Mouse (Mus musculus) urinary bladder, postnatal 36 days (tissue): Measurements from ENCODE around the gene N4bp2l2.
A peak's percentile ranks its signal among the peaks of the same experiment; 100 is the strongest.
"Not testable (repeated sequence)": the region's sequence is repeated elsewhere in the genome, so short reads cannot be mapped to it uniquely, and the experiment has no call there.

ENCODE experiments used
- DNase-seq, 2 experiments: peaks; one replicate each; pipeline ENCODE4 v3.0.0; 2022; ENCODE audit warnings: low spot score in 2 of 2, mixed read lengths in 1 of 2

The N4bp2l2 gene

GRCm38 (mm10) chr5:150666133-150666739 is at the start of gene N4bp2l2:
TSS of gene N4bp2l2 (minus strand) at chr5:150666183.
- not testable (repeated sequence) for DNase-seq

DNA sequence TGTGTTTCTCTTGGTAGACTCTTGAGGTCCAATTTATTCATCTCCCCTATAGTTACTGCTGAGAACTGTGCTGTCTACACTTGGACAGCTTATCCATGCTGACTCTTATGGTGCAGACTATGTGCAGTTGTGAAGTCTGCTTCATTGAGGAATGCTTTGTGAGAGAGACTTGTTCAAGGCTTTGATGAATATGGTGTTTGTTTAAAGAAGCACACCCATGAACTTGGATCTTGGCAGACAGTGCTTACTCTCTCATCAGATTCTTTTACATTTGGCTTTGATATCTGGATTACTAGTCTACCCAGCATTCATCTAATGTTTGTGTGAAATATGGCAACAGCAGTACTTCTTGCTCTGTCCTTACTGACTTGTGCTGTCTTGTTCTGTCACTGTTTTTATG is 47.4 kb upstream of the N4bp2l2 start:
- no peak for DNase-seq

DNA sequence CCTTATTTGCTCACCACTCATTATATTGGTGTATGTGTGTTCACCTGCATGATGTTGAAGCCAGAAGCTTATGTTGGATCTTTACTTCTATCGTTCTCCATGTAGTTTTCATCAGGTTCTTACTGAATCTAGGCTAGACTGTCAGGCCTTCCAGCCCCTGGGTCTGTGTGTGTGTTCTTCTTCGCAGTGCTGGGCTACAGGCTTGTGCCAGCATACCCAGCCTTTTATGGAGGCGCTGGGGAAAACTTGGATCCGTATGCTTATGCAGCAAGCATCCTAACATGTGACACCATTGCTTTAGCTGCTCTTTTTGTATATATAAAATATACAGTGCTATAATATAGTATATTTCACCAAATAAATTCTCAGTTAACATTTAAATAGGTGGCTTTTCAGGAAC is 45.5 kb upstream of the N4bp2l2 start:
- DNase-seq = no peak

GRCm38 (mm10) chr5:150707181-150707580 is 41.2 kb upstream of the N4bp2l2 start:
- not testable (repeated sequence) for DNase-seq

DNA sequence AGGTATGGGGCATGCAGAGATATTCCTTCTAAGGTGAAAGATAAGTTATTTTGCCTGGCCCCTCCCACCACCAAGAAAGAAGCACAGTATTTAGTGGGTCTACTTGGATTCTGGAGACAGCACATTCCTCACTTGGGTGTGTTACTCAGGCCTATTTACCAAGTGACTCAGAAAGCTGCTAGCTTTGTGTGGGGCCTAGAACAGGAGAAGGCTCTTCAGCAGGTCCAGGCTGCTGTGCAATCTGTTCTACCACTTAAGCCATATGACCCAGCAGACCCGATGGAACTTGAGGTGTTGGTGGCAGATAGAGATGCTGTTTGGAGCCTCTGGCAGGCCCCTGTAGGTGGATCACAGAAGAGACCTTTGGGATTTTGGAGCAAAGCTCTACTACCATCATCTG is 40.7 kb upstream of the N4bp2l2 start:
- not testable (repeated sequence) for DNase-seq

GRCm38 (mm10) chr5:150702714-150703113 is 36.7 kb upstream of the N4bp2l2 start:
- DNase-seq = peak; percentile 15 to 24

DNA sequence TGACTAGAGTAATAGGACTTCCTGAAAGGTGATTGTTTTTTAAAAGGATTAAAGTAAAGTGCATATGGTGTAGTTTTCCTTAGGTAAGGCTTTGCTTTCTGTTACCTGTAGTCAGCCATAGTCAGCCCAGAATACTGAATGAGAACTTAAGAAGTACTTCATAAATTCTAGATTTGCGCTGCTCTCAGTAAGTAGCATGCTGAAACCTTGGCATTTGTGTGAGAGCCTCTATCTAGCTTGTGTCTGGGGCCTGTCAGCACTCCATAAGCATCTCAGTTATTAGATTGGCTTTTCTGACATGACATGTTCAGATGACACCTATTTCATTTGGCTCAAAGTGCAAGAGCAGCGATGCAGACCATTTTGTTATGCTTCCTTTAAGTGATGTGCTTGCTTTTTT is 27.3 kb upstream of the N4bp2l2 start:
- no peak for DNase-seq

- DNase-seq = no peak
Measured at GRCm38 (mm10) chr5:150690685-150691084, 24.7 kb upstream of the N4bp2l2 start.

DNA sequence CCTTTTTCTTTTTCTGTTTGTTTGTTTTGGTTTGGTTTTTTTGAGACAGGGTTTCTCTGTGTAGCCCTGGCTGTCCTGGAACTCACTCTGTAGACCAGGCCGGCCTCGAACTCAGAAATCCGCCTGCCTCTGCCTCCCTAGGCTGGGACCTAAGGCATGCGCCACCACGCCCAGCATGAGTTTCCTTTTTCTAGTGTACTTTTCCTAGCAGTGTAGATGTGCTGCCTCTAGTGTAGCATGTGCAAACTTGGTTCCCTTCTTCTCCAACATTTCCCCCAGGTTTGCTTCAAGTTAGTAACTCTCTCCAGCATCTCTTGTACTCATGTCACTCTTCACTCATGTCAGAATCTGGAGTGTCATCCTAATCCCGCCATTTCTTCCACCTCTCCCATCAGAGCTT is 16.9 kb upstream of the N4bp2l2 start:
- DNase-seq = not testable (repeated sequence)

DNA sequence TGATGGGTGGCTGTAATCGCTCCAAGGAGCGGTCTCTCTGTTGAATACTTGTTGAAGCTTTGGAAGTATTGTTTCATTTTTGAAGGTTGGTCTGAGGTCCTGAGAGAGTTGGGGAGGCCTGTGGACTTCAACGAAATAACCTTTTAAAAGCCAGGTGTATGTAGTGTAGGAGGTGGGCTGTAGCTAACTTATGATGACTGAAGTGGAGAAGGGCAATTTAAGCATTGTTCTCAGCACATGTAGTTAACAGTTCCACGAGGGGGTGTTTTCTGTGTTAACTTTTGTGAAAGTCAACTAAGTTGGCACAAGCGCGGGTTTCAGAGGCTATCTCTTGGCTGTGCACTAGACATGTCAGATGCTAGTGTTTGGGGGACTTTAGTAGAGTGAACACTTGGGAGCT is 8.9 kb upstream of the N4bp2l2 start:
- DNase-seq = no peak

GRCm38 (mm10) chr5:150673880-150674621 is 8.1 kb upstream of the N4bp2l2 start:
- peak in 1 of 2 experiments; percentile 5 for DNase-seq

GRCm38 (mm10) chr5:150673153-150673835 is 7.3 kb upstream of the N4bp2l2 start, which contains the start of gene Pds5b:
TSS of gene Pds5b (plus strand) at chr5:150673739.
- DNase-seq = peak; percentile 86 to 91

- DNase-seq = no peak
Measured at GRCm38 (mm10) chr5:150672343-150672742, 6.4 kb upstream of the N4bp2l2 start.

DNA sequence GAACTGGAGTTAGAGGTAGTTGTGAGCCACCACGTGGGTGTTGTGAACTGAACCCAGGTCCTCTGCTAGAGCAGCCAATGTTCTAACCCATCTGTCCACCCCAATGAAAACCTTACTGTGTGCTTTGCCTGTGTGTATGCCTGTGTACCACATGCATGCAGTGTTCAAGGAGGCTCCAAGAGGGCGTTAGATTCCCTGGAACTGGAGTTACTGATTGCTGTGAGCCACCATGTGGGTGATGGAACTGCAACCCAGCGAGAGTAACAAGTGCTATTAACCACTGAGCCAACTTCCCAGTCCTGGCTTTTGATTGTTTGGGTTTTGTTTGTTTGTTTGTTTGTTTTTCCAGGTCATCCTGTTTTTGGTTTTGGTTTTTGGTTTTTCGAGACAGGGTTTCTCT is 2.7 kb upstream of the N4bp2l2 start:
- no peak for DNase-seq

GRCm38 (mm10) chr5:150665132-150665954 is 640 bp downstream of the N4bp2l2 start:
- peak; percentile 90 to 94 for DNase-seq

GRCm38 (mm10) chr5:150664794-150665131 is 1.2 kb downstream of the N4bp2l2 start:
- no peak for DNase-seq

- not testable (repeated sequence) for DNase-seq
Measured at GRCm38 (mm10) chr5:150663926-150664325, 2.1 kb downstream of the N4bp2l2 start.

DNA sequence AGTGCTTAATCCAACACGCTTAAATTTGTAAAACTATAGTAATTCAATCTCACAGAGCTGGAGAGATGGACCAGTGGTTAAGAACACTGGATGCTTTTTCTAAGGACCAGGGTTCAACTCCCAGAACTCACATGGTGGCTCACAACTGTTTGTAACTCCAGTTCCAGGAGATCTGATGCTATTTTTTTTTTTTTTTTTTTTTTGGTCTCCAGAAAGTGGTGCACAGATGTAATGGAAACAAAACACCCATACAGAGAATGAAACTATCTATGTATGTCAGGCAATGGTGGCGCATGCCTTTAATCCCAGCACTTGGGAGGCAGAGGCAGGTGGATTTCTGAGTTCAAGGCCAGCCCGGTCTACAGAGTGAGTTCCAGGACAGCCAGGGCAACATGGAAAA is 5.7 kb downstream of the N4bp2l2 start:
- not testable (repeated sequence) for DNase-seq

- not testable (repeated sequence) for DNase-seq
Measured at GRCm38 (mm10) chr5:150659425-150659824, 6.6 kb downstream of the N4bp2l2 start.

GRCm38 (mm10) chr5:150654548-150654947 is 11.4 kb downstream of the N4bp2l2 start:
- DNase-seq = no peak

DNA sequence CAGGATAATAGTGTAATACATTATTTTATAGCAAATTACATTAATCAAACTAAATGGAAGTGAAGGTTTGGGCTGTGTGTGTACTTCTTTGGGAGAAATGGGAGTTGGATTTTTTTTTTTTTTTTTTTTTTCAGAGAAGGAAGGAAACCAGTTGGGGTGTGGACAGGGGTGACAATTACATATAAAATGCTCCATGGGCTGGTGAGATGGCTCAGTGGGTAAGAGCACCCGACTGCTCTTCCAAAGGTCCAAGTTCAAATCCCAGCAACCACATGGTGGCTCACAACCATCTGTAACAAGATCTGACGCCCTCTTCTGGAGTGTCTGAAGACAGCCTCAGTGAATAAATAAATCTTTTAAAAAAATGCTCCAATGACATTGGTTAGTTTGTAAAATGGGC is 13.4 kb downstream of the N4bp2l2 start:
- no peak for DNase-seq

GRCm38 (mm10) chr5:150644926-150645325 is 21.1 kb downstream of the N4bp2l2 start:
- DNase-seq = no peak
